Mouse (Mus musculus): Measurements from ENCODE around the gene Krt86.

DNA sequence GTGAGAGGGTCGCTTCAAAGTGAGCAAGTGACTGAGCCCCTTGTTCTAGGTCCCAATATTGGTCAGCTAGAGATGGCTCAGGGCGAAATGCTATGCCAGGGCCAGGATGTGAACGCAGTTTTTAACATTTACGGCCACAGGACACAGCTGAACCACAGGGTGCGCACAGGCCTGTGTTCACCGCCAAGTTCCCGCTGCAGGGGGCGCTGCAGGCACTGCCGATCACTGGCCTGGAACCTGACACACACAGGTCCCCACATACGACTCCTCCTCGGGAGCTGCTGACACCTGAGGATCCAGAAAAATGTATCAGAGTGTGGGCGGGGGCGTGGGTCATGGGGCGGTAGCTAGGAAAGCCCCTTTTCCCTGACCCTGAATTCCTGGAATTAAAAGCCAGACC is 14.0 kb upstream of the Krt86 start:
- TF ChIP-seq REST (IDR thresholded peaks at IDR 0.05; ENCODE audit: insufficient read depth, insufficient read length) (no peak), E2F4 (IDR thresholded peaks at IDR 0.05; ENCODE audit: insufficient read depth) (no peak), POLR2A (IDR thresholded peaks at IDR 0.05; ENCODE audit: insufficient read length, low read depth) (no peak), MAX (IDR thresholded peaks at IDR 0.05; ENCODE audit: low read depth) (no peak), POLR2AphosphoS2 (IDR thresholded peaks at IDR 0.05; ENCODE audit: insufficient read length, low read depth) (no peak), MYOG (IDR thresholded peaks at IDR 0.05; ENCODE audit: control insufficient read depth in 1 of 3, insufficient read depth in 1 of 3, insufficient read length in 2 of 3, low read depth in 2 of 3) (no peak), TCF12 (IDR thresholded peaks at IDR 0.05; ENCODE audit: insufficient read depth, poor library complexity, severe bottlenecking) (no peak), TCF3 (IDR thresholded peaks at IDR 0.05; ENCODE audit: insufficient read length, low read depth) (no peak), MYOD1 (IDR thresholded peaks at IDR 0.05; ENCODE audit: control insufficient read depth in 1 of 3, insufficient read length in 2 of 3, low read depth in 2 of 3) (no peak)

All from myocyte (in vitro differentiated cells).